Mouse (Mus musculus) bone marrow macrophage, adult 2 months (primary cell): ENCODE results near the gene Fam169a.

Experiments
- CTCF ChIP-seq: IDR thresholded peaks from 2 replicates; pipeline ENCODE4 v1.5.1; 2012; ENCODE audit warnings: low read depth, mild to moderate bottlenecking, low read length, moderate library complexity
- POLR2A ChIP-seq: IDR thresholded peaks from 2 replicates; pipeline ENCODE4 v1.6.1; 2012; ENCODE audit warnings: mild to moderate bottlenecking, low read depth, low read length, borderline replicate concordance

DNA sequence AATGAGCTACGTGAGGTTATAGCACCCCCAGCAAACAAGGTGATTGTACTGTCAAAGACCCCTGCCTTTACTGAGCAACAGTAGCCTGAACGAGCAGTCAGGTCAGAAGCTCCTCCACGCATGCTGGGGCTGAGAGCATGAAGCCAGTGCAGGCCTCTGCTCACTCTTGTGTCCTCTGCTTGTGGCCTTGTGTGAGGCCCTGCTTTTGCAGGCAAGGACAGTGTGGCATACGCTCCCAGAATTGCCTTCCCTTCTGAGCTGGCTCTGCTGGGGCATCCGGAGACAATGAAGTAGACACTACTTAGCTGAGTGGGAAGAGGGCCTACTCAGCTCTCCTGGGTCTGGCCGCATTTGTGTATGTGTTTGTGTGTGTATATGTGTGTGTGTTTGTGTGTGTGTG, 7.3 kb upstream of the Fam169a start:
- TF ChIP-seq CTCF (no peak), POLR2A (no peak)
